Mouse (Mus musculus): ENCODE results near the gene Tmem80. TPM values are rescaled to one million over a fixed set of nuclear protein-coding genes. Genes with fewer than 3 reads are reported as not detected.

Tmem80 gene
- polyA plus RNA-seq, 1 experiment = 12.5 TPM

- H3K4me3 ChIP-seq = no peak overlapping the region
- no peaks in the 10 kb centered on the region for H3K79me2 ChIP-seq (ENCODE audit: control insufficient read depth, insufficient read depth)
- peak in 1 of 3 experiments; percentile 9 for TF ChIP-seq MYOG (IDR thresholded peaks at IDR 0.05; ENCODE audit: control insufficient read depth in 1 of 3, insufficient read depth in 1 of 3, insufficient read length in 2 of 3, low read depth in 2 of 3)
- TF ChIP-seq POLR2A (IDR thresholded peaks at IDR 0.05; ENCODE audit: insufficient read length, low read depth) = no peak
- TF ChIP-seq TCF12 (IDR thresholded peaks at IDR 0.05; ENCODE audit: insufficient read depth, poor library complexity, severe bottlenecking) = no peak
- no peak for TF ChIP-seq MAX (IDR thresholded peaks at IDR 0.05; ENCODE audit: low read depth)
- H3K4me2 ChIP-seq (ENCODE audit: low read depth) = no peak overlapping the region
- H3K27me3 ChIP-seq (ENCODE audit: control insufficient read depth, insufficient read depth, insufficient read length) = no peaks in the 10 kb centered on the region
- H3K36me3 ChIP-seq (ENCODE audit: control insufficient read depth, insufficient read depth) = no peaks in the 10 kb centered on the region
- no peak overlapping the region for H3ac ChIP-seq (ENCODE audit: control insufficient read depth, insufficient read length)
Measured at GRCm38 (mm10) chr7:141337716-141338416, 10.3 kb downstream of the Tmem80 start.

- Histone ChIP-seq H3K27me3 (ENCODE audit: control insufficient read depth, insufficient read depth, insufficient read length) (no peaks in the 10 kb centered on the region), H3K36me3 (ENCODE audit: control insufficient read depth, insufficient read depth) (no peaks in the 10 kb centered on the region), H3K4me2 (ENCODE audit: low read depth) (peak within 1 kb of the TSS; percentile 6), H3K4me3 (no peak within 1 kb of the TSS), H3ac (ENCODE audit: control insufficient read depth, insufficient read length) (no peak within 1 kb of the TSS), H3K79me2 (ENCODE audit: control insufficient read depth, insufficient read depth) (no peaks in the 10 kb centered on the region)
- TF ChIP-seq POLR2AphosphoS2 (IDR thresholded peaks at IDR 0.05; ENCODE audit: insufficient read length, low read depth) (no peak), MAX (IDR thresholded peaks at IDR 0.05; ENCODE audit: low read depth) (no peak), SRF (IDR thresholded peaks at IDR 0.05; ENCODE audit: control insufficient read depth, insufficient read length, low read depth) (no peak), E2F4 (IDR thresholded peaks at IDR 0.05; ENCODE audit: insufficient read depth) (no peak), TCF12 (IDR thresholded peaks at IDR 0.05; ENCODE audit: insufficient read depth, poor library complexity, severe bottlenecking) (no peak), REST (IDR thresholded peaks at IDR 0.05; ENCODE audit: insufficient read depth, insufficient read length) (no peak), CEBPB (IDR thresholded peaks at IDR 0.05; ENCODE audit: insufficient read depth, poor library complexity, severe bottlenecking) (no peak), USF1 (IDR thresholded peaks at IDR 0.05; ENCODE audit: low read depth) (no peak), TCF3 (IDR thresholded peaks at IDR 0.05; ENCODE audit: insufficient read length, low read depth) (no peak), MYOD1 (IDR thresholded peaks at IDR 0.05; ENCODE audit: control insufficient read depth in 1 of 3, insufficient read length in 2 of 3, low read depth in 2 of 3) (peak in 2 of 3 experiments; percentile 38 to 58), POLR2A (IDR thresholded peaks at IDR 0.05; ENCODE audit: insufficient read length, low read depth) (no peak), MYOG (IDR thresholded peaks at IDR 0.05; ENCODE audit: control insufficient read depth in 1 of 3, insufficient read depth in 1 of 3, insufficient read length in 2 of 3, low read depth in 2 of 3) (peak in 2 of 3 experiments; percentile 24 to 82)
Measured at GRCm38 (mm10) chr7:141338576-141339131, 11.1 kb downstream of the Tmem80 start, which contains the start of gene Eps8l2. Eps8l2 (plus strand) TSS chr7:141338880.

- Histone ChIP-seq H3K4me3 (no peak overlapping the region), H3K27me3 (ENCODE audit: control insufficient read depth, insufficient read depth, insufficient read length) (no peaks in the 10 kb centered on the region), H3K36me3 (ENCODE audit: control insufficient read depth, insufficient read depth) (no peaks in the 10 kb centered on the region), H3ac (ENCODE audit: control insufficient read depth, insufficient read length) (no peak overlapping the region), H3K4me2 (ENCODE audit: low read depth) (peak overlapping the region; percentile 6), H3K79me2 (ENCODE audit: control insufficient read depth, insufficient read depth) (no peaks in the 10 kb centered on the region)
- TF ChIP-seq TCF12 (IDR thresholded peaks at IDR 0.05; ENCODE audit: insufficient read depth, poor library complexity, severe bottlenecking) (no peak), MYOG (IDR thresholded peaks at IDR 0.05; ENCODE audit: control insufficient read depth in 1 of 3, insufficient read depth in 1 of 3, insufficient read length in 2 of 3, low read depth in 2 of 3) (no peak), MAX (IDR thresholded peaks at IDR 0.05; ENCODE audit: low read depth) (no peak), SRF (IDR thresholded peaks at IDR 0.05; ENCODE audit: control insufficient read depth, insufficient read length, low read depth) (no peak), POLR2AphosphoS2 (IDR thresholded peaks at IDR 0.05; ENCODE audit: insufficient read length, low read depth) (no peak), USF1 (IDR thresholded peaks at IDR 0.05; ENCODE audit: low read depth) (no peak), REST (IDR thresholded peaks at IDR 0.05; ENCODE audit: insufficient read depth, insufficient read length) (no peak), TCF3 (IDR thresholded peaks at IDR 0.05; ENCODE audit: insufficient read length, low read depth) (no peak), CEBPB (IDR thresholded peaks at IDR 0.05; ENCODE audit: insufficient read depth, poor library complexity, severe bottlenecking) (no peak), POLR2A (IDR thresholded peaks at IDR 0.05; ENCODE audit: insufficient read length, low read depth) (no peak), E2F4 (IDR thresholded peaks at IDR 0.05; ENCODE audit: insufficient read depth) (no peak), MYOD1 (IDR thresholded peaks at IDR 0.05; ENCODE audit: control insufficient read depth in 1 of 3, insufficient read length in 2 of 3, low read depth in 2 of 3) (no peak)
Measured at GRCm38 (mm10) chr7:141339215-141339920, 11.8 kb downstream of the Tmem80 start.

- Histone ChIP-seq H3K4me2 (ENCODE audit: low read depth) (no peak overlapping the region), H3K36me3 (ENCODE audit: control insufficient read depth, insufficient read depth) (no peaks in the 10 kb centered on the region), H3K4me3 (no peak overlapping the region), H3ac (ENCODE audit: control insufficient read depth, insufficient read length) (no peak overlapping the region), H3K27me3 (ENCODE audit: control insufficient read depth, insufficient read depth, insufficient read length) (no peaks in the 10 kb centered on the region), H3K79me2 (ENCODE audit: control insufficient read depth, insufficient read depth) (no peaks in the 10 kb centered on the region)
- TF ChIP-seq MYOG (IDR thresholded peaks at IDR 0.05; ENCODE audit: control insufficient read depth in 1 of 3, insufficient read depth in 1 of 3, insufficient read length in 2 of 3, low read depth in 2 of 3) (no peak), CEBPB (IDR thresholded peaks at IDR 0.05; ENCODE audit: insufficient read depth, poor library complexity, severe bottlenecking) (no peak), USF1 (IDR thresholded peaks at IDR 0.05; ENCODE audit: low read depth) (no peak), SRF (IDR thresholded peaks at IDR 0.05; ENCODE audit: control insufficient read depth, insufficient read length, low read depth) (no peak), POLR2A (IDR thresholded peaks at IDR 0.05; ENCODE audit: insufficient read length, low read depth) (no peak), MYOD1 (IDR thresholded peaks at IDR 0.05; ENCODE audit: control insufficient read depth in 1 of 3, insufficient read length in 2 of 3, low read depth in 2 of 3) (no peak), TCF12 (IDR thresholded peaks at IDR 0.05; ENCODE audit: insufficient read depth, poor library complexity, severe bottlenecking) (no peak)
Measured at GRCm38 (mm10) chr7:141340023-141340422, 12.5 kb downstream of the Tmem80 start.

Data from myocyte (in vitro differentiated cells).